Mouse (Mus musculus) adrenal gland, postnatal 36 days (tissue): ENCODE results near the gene Gcnt2. TPM values are rescaled to one million over a fixed set of nuclear protein-coding genes. Genes with fewer than 3 reads are reported as not detected.
A peak's percentile ranks its signal among the peaks of the same experiment; 100 is the strongest.
"Not testable (repeated sequence)": the region's sequence is repeated elsewhere in the genome, so short reads cannot be mapped to it uniquely, and the experiment has no call there.

Source experiments
- DNase-seq, 2 experiments: peaks; one replicate each; pipeline ENCODE4 v3.0.0; 2021; ENCODE audit warnings: mixed read lengths in 1 of 2
- total RNA-seq, 2 experiments: library from RNA; stranded (reverse); gene quantifications; 2 replicates each; pipeline ENCODE4 v1.2.3; 2021

Gcnt2 gene
- total RNA-seq, 2 experiments from 2014 or later: 6.0 to 9.1 TPM

- no peak for DNase-seq
Measured at GRCm38 (mm10) chr13:40943066-40943465, 83.5 kb downstream of the Gcnt2 start.

GRCm38 (mm10) chr13:40943936-40944335, 84.4 kb downstream of the Gcnt2 start:
- no peak for DNase-seq

GRCm38 (mm10) chr13:40944346-40944745, 84.8 kb downstream of the Gcnt2 start:
- DNase-seq: no peak

- DNase-seq: no peak
Measured at GRCm38 (mm10) chr13:40946513-40946912, 87.0 kb downstream of the Gcnt2 start.

GRCm38 (mm10) chr13:40947538-40948205, 88.1 kb downstream of the Gcnt2 start:
- DNase-seq: no peak

- no peak for DNase-seq
Measured at GRCm38 (mm10) chr13:40951386-40951976, 91.9 kb downstream of the Gcnt2 start.

GRCm38 (mm10) chr13:40953231-40953630, 93.7 kb downstream of the Gcnt2 start:
- no peak for DNase-seq

- DNase-seq: no peak
Measured at GRCm38 (mm10) chr13:40955773-40956172, 96.2 kb downstream of the Gcnt2 start.

GRCm38 (mm10) chr13:40967609-40968008, 108.1 kb downstream of the Gcnt2 start:
- DNase-seq: no peak

GRCm38 (mm10) chr13:40968564-40968963, 109.0 kb downstream of the Gcnt2 start:
- no peak for DNase-seq

GRCm38 (mm10) chr13:40969761-40970390, 110.3 kb downstream of the Gcnt2 start:
- no peak for DNase-seq

GRCm38 (mm10) chr13:40971261-40971660, 111.7 kb downstream of the Gcnt2 start:
- peak in 1 of 2 experiments; percentile 15 for DNase-seq

GRCm38 (mm10) chr13:40971831-40972230, 112.3 kb downstream of the Gcnt2 start:
- DNase-seq: no peak

GRCm38 (mm10) chr13:40972976-40973375, 113.4 kb downstream of the Gcnt2 start:
- DNase-seq: no peak

GRCm38 (mm10) chr13:40977609-40978008, 118.1 kb downstream of the Gcnt2 start:
- DNase-seq: peak; percentile 60 to 72

- DNase-seq: no peak
Measured at GRCm38 (mm10) chr13:40978652-40979051, 119.1 kb downstream of the Gcnt2 start.

GRCm38 (mm10) chr13:40979321-40979720, 119.8 kb downstream of the Gcnt2 start:
- DNase-seq: no peak

- peak; percentile 20 to 53 for DNase-seq
Measured at GRCm38 (mm10) chr13:40982759-40983158, 123.2 kb downstream of the Gcnt2 start.

GRCm38 (mm10) chr13:40986081-40986480, 126.5 kb downstream of the Gcnt2 start:
- no peak for DNase-seq

GRCm38 (mm10) chr13:40987608-40988303, 128.2 kb downstream of the Gcnt2 start:
- DNase-seq: not testable (repeated sequence)

- no peak for DNase-seq
Measured at GRCm38 (mm10) chr13:40988418-40988817, 128.9 kb downstream of the Gcnt2 start.

- peak in 1 of 2 experiments; percentile 6 for DNase-seq
Measured at GRCm38 (mm10) chr13:40994487-40995263, 135.1 kb downstream of the Gcnt2 start.
